Mouse (Mus musculus): Measurements from ENCODE around the gene Rab39b. TPM values are rescaled to one million over a fixed set of nuclear protein-coding genes. Genes with fewer than 3 reads are reported as not detected.

Rab39b gene
- total RNA-seq (2023): 0.26 TPM

DNA sequence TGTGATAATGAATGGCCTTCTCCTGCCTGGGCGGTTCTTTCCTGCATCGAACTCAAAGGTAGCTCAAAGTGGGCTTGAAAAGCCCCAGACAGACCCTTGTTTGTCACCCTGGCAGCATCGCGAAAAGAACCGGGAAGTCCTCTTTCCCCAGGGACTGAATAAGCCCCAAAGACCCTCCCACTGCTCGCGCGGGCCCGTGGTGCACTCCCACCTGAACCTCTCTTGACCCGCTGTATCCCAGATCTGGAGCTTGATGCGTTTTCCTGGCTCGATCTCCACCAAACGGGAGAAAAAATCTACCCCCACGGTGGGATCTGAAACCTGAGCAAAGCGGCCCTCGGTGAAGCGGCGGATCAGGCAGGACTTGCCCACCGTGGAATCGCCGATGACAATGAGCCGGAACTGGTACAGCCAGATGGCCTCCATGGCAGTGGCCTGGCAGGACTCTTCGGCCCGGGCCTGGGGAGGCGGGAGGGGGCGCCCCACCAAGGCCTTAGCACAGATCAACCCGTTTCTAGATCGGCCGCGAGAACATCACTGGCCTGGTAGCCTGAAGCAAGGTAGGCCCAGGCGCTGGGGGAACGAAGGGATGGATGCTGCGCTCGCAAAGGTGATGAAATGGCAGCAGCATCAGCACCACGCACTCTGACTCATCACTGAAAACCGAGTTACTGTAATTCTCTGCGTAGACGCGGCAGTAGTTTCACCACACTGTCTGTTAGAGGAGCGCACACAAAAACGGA is at the start of gene Rab39b:
Gene Rab39b (minus strand): TSS at position 650 of the 743 bp plus-strand sequence.

Other genes starting within 250 kb of the Rab39b start
- 26.2 TPM for gene Fundc2, start 195.8 kb downstream of the Rab39b start, total RNA-seq (2023)
- gene F8, start 195.6 kb downstream of the Rab39b start, total RNA-seq (2023): 0.15 TPM
- 8.2 TPM for gene Cmc4, start 161.6 kb downstream of the Rab39b start, total RNA-seq (2023)
- gene Mtcp1, start 161.6 kb downstream of the Rab39b start, total RNA-seq (2023): 14.0 TPM
- 30.6 TPM for gene Brcc3, start 161.6 kb downstream of the Rab39b start, total RNA-seq (2023)
- 78.5 TPM for gene Vbp1, start 63.9 kb downstream of the Rab39b start, total RNA-seq (2023)

Measured in CD4-positive naive resting alpha-beta T cell, adult 76 days (primary cell).